Mouse (Mus musculus): Measurements from ENCODE around the gene Blmh. TPM values are rescaled to one million over a fixed set of nuclear protein-coding genes. Genes with fewer than 3 reads are reported as not detected.

The Blmh gene
- total and polyA plus RNA-seq, 3 experiments, result 167 to 261 (median 212) TPM

DNA sequence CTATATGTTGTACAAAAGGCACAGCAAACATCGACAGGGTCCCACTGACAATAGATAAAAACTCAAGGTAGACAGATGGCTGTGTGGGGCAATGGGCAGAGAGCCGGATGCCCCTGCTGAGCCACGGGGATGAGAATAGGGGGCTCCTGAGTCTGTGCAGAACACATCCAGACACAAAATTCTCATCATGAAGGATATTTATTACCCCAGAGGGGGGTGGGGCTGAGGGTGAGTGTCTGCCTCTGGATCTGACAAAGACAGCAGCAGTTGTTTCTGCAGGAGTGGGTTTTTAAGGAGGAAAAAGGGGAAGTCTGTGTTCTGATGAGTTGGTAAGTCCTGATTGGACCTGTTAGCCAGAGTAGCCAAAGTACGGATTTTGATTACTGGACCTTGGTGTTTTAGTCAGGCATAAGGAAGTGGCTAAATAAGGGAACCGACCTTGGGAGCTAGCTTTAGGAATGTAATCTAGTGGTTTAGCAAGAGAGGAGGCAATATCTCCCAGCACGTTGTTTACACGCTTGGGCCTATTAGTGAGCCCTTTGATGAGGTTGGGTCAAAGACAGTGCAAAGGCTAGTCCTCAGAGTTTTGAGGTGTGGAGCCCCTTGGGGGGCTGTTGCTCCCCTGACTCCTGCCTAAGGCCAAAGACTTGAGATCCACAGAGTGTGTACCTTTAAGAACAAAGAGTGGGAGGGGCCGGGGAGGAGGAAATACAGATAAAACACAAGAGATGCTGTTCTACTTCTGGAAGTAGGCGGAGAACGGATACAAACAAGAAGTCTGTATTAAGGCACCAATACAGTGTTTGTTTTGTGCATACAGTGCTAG is 35.1 kb upstream of the Blmh start:
- Histone ChIP-seq H3K9ac (ENCODE audit: insufficient read depth, low read depth) (no peak overlapping the region), H3K27me3 (replicated peaks) (no peaks in the 10 kb centered on the region), H3K4me1 (ENCODE audit: control insufficient read depth in 1 of 2, insufficient read depth in 2 of 2) (peaks cover 9 to 36% of the 10 kb centered on the region in 2 experiments; a peak in 3 of 4 replicates), H3K9me3 (replicated peaks; ENCODE audit: low read length) (no peaks in the 10 kb centered on the region), H3K4me2 (ENCODE audit: insufficient read depth, low read depth, poor library complexity, severe bottlenecking) (no peak overlapping the region), H3K79me2 (replicated peaks; ENCODE audit: control insufficient read depth, extremely low read depth, insufficient read depth, poor library complexity, severe bottlenecking) (no peaks in the 10 kb centered on the region), H3K36me3 (replicated peaks in 1 of 2; ENCODE audit: control insufficient read depth in 1 of 2, insufficient read depth in 1 of 2, low read length in 1 of 2) (no peaks in the 10 kb centered on the region), H3K27ac (ENCODE audit: insufficient read depth, low read depth) (no peak overlapping the region), H3K4me3 (replicated peaks in 1 of 3; ENCODE audit: low read depth in 2 of 3, low read length in 2 of 3, poor library complexity in 1 of 3) (no peak overlapping the region)
- TF ChIP-seq KAT2A (IDR thresholded peaks at IDR 0.05; ENCODE audit: insufficient replicate concordance, low read length) (no peak), TBP (conservative IDR thresholded peaks at IDR 0.05; ENCODE audit: low read depth, low read length) (no peak), NELFE (IDR thresholded peaks at IDR 0.05; ENCODE audit: low read depth, low read length) (no peak), UBTF (IDR thresholded peaks at IDR 0.05; ENCODE audit: low read depth, low read length) (no peak), ZMIZ1 (IDR thresholded peaks at IDR 0.05; ENCODE audit: low read depth, low read length) (no peak), SIN3A (IDR thresholded peaks at IDR 0.05; ENCODE audit: low read length) (no peak), NRF1 (IDR thresholded peaks at IDR 0.05; ENCODE audit: low read depth, low read length) (no peak), POLR2A (IDR thresholded peaks at IDR 0.05; ENCODE audit: low read depth, low read length) (no peak)
- dilution Hi-C loops (cut with MboI; ENCODE audit: extremely low pct_ligation_motif_present, extremely low pct_unique_long_range_greater_than_20kb, low sequenced_read_pairs), result no loop called here
- in situ Hi-C loops (cut with MboI; ENCODE audit: low pct_ligation_motif_present, low pct_unique_long_range_greater_than_20kb, low sequenced_read_pairs), result loop anchor here (5.0 to 10.0 kb wide), 2 partner anchors 102 to 195 kb away; no protein-coding TSS in a partner anchor
- no peak for DNase-seq (ENCODE audit: extremely low read depth)

DNA sequence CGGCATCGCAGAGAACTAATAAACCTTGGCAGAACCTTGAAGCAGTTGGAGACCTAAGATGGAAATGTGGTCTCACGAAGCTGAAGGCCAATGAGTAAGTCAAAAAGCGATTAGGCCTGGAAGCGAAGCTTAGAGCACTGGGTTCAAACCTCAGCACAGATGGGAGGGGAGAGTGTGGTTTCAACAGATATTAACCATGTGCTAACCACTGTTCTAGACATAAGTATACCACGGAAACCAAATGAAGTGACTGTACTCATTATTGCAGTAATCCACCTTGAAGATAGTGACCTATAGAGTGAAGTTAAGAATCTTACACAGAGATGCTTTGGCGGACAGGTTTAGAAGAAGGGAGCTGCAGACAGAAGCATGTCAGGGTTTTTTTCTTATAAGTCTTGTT is 33.4 kb upstream of the Blmh start:
- no peak for DNase-seq (ENCODE audit: extremely low read depth)
- TF ChIP-seq MEF2A (IDR thresholded peaks at IDR 0.05; ENCODE audit: borderline replicate concordance, low read depth, low read length) (no peak), KAT2A (IDR thresholded peaks at IDR 0.05; ENCODE audit: insufficient replicate concordance, low read length) (no peak), ZMIZ1 (IDR thresholded peaks at IDR 0.05; ENCODE audit: low read depth, low read length) (no peak), ELF1 (IDR thresholded peaks at IDR 0.05; ENCODE audit: low read depth, low read length) (no peak), JUN (IDR thresholded peaks at IDR 0.05; ENCODE audit: insufficient read depth, low read depth, low read length) (no peak), SIN3A (IDR thresholded peaks at IDR 0.05; ENCODE audit: low read length) (no peak), NRF1 (IDR thresholded peaks at IDR 0.05; ENCODE audit: low read depth, low read length) (no peak), IRF4 (IDR thresholded peaks at IDR 0.05; ENCODE audit: low read depth, low read length) (no peak), HCFC1 (IDR thresholded peaks at IDR 0.05; ENCODE audit: low read depth, low read length) (no peak), MYC (IDR thresholded peaks at IDR 0.05; ENCODE audit: low read depth, low read length) (no peak), RAD21 (IDR thresholded peaks at IDR 0.05; ENCODE audit: low read depth, low read length) (no peak)
- Histone ChIP-seq H3K9me3 (replicated peaks; ENCODE audit: low read length) (no peaks in the 10 kb centered on the region), H3K4me2 (ENCODE audit: insufficient read depth, low read depth, poor library complexity, severe bottlenecking) (no peak overlapping the region), H3K27me3 (replicated peaks) (no peaks in the 10 kb centered on the region), H3K27ac (ENCODE audit: insufficient read depth, low read depth) (no peak overlapping the region), H3K4me3 (replicated peaks in 1 of 3; ENCODE audit: low read depth in 2 of 3, low read length in 2 of 3, poor library complexity in 1 of 3) (no peak overlapping the region), H3K4me1 (ENCODE audit: control insufficient read depth in 1 of 2, insufficient read depth in 2 of 2) (peaks cover 9 to 37% of the 10 kb centered on the region in 2 experiments; a peak in 3 of 4 replicates), H3K9ac (ENCODE audit: insufficient read depth, low read depth) (no peak overlapping the region), H3K79me2 (replicated peaks; ENCODE audit: control insufficient read depth, extremely low read depth, insufficient read depth, poor library complexity, severe bottlenecking) (no peaks in the 10 kb centered on the region), H3K36me3 (replicated peaks in 1 of 2; ENCODE audit: control insufficient read depth in 1 of 2, insufficient read depth in 1 of 2, low read length in 1 of 2) (no peaks in the 10 kb centered on the region)
- dilution Hi-C loops (cut with MboI; ENCODE audit: extremely low pct_ligation_motif_present, extremely low pct_unique_long_range_greater_than_20kb, low sequenced_read_pairs), result no loop called here
- in situ Hi-C loops (cut with MboI; ENCODE audit: low pct_ligation_motif_present, low pct_unique_long_range_greater_than_20kb, low sequenced_read_pairs), result loop anchor here (5.0 to 10.0 kb wide), 2 partner anchors 104 to 196 kb away; no protein-coding TSS in a partner anchor
